Mouse (Mus musculus): ENCODE data around the gene Hsf5. TPM values are rescaled to one million over a fixed set of nuclear protein-coding genes. Genes with fewer than 3 reads are reported as not detected.

The Hsf5 gene
- polyA plus RNA-seq, 2 experiments: 0.02 TPM; not detected in 1

DNA sequence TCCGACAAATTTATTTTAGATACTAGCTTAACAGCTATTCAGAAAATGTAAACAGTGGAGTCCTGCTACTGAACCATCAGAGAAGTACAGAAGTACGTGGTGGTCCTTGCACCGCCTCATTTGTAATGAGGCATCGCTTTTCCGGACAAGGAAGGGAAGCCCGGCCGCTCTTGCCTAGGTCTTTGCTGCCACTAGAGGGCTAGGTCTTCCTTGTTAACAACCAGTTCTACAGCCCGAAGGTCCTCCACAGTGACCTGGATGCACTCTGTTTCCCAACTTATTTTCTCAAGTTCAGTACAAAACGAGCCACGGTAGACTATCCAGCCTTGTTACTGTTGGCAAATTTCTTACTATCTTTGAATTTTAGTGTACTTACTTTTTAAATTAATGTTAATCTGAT lies 12.9 kb downstream of the Hsf5 start:
- TF ChIP-seq CTCF (IDR thresholded peaks at IDR 0.05; ENCODE audit: low read depth): peak; percentile 78
- TF ChIP-seq EP300 (IDR thresholded peaks at IDR 0.05; ENCODE audit: low read depth): no peak

DNA sequence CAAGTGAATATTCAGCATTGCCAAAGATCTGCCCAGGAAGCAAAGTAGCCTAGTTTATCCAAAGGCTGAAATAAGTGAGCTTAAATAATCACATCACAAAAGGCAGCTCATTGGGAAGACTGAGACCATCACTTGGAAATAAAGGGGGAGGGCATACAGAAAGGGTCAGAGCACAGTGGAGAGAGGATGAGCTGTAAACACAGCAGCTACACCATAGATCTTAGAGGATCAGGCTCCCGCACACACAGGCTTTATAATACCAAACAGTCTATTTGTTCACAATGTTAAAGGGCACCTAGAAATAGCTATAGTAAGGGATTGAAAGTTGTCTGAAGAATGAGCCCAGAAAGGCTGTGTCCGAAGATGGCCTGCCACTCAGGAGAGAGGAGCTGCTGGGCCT lies 21.8 kb downstream of the Hsf5 start:
- Histone ChIP-seq H3K27me3 (ENCODE audit: control insufficient read depth, insufficient read depth, low read length) (no peaks in the 10 kb centered on the region), H3K9me3 (ENCODE audit: control insufficient read depth, low read length) (no peaks in the 10 kb centered on the region), H3K36me3 (replicated peaks; ENCODE audit: control insufficient read depth, insufficient read depth, low read depth) (no peaks in the 10 kb centered on the region), H3K4me3 (ENCODE audit: insufficient read depth in 1 of 2, low read depth in 2 of 2, low read length in 2 of 2) (peak overlapping the region; percentile 57 to 68), H3K9ac (replicated peaks) (peak overlapping the region; percentile 77), H3K4me1 (replicated peaks; ENCODE audit: control insufficient read depth in 2 of 2, insufficient read depth in 2 of 2, low read length in 1 of 2) (peaks cover 0 to 2% of the 10 kb centered on the region in 2 experiments; a peak in 2 of 4 replicates), H3K4me2 (ENCODE audit: low read depth) (peak overlapping the region; percentile 88), H3K27ac (no peak overlapping the region)
- DNase-seq (ENCODE audit: low read depth in 3 of 3, low spot score in 3 of 3) (no peak), ATAC-seq (ENCODE audit: insufficient read depth) (peak; percentile 61; the same call in 1 of the 2 replicates)
- WGBS (ENCODE audit: insufficient replicate concordance): 36% methylated on average over 2 of the region's 2 CpGs
- TF ChIP-seq CTCF (IDR thresholded peaks at IDR 0.05; ENCODE audit: low read depth) (no peak), EP300 (IDR thresholded peaks at IDR 0.05; ENCODE audit: low read depth) (no peak)

More for the DNA sequence above, 12.9 kb downstream of the Hsf5 start:
- Histone ChIP-seq H3K4me2 (ENCODE audit: low read depth) (no peak overlapping the region), H3K4me1 (replicated peaks; ENCODE audit: control insufficient read depth in 2 of 2, insufficient read depth in 2 of 2, low read length in 1 of 2) (no peaks in the 10 kb centered on the region), H3K36me3 (replicated peaks; ENCODE audit: control insufficient read depth, insufficient read depth, low read depth) (no peaks in the 10 kb centered on the region), H3K27ac (no peak overlapping the region), H3K4me3 (ENCODE audit: insufficient read depth in 1 of 2, low read depth in 2 of 2, low read length in 2 of 2) (no peak overlapping the region), H3K9me3 (ENCODE audit: control insufficient read depth, low read length) (no peaks in the 10 kb centered on the region), H3K9ac (replicated peaks) (no peak overlapping the region), H3K27me3 (ENCODE audit: control insufficient read depth, insufficient read depth, low read length) (no peaks in the 10 kb centered on the region)
- no peak for ATAC-seq (ENCODE audit: insufficient read depth)
- 14% methylated on average over 10 of the region's 10 CpGs for WGBS (ENCODE audit: insufficient replicate concordance)
- DNase-seq (ENCODE audit: low read depth in 3 of 3, low spot score in 3 of 3): peak; percentile 25 to 29 (median 26)

DNA sequence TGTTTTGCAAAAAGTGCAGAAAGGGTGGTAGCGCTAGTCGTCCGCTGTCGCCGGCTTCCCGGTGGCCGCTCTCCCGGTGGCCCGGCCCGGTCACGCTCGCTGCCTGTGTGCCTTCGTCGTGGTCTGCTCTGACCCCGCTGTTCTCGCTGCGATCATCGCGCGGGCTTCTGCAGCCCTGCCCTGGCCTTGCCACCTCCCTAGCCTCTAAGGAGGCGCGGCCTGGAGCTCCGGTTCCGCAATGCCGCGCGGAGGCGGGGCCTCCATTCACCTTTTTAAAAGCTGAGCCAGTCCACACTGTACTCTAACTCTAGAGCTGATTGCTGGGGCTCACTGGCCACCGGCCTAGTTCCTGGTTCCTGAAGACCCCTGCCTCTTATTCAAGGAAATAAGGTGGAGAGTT lies 22.2 kb downstream of the Hsf5 start:
- Histone ChIP-seq H3K27me3 (ENCODE audit: control insufficient read depth, insufficient read depth, low read length) (no peaks in the 10 kb centered on the region), H3K9me3 (ENCODE audit: control insufficient read depth, low read length) (no peaks in the 10 kb centered on the region), H3K9ac (replicated peaks) (peak overlapping the region; percentile 77), H3K4me3 (ENCODE audit: insufficient read depth in 1 of 2, low read depth in 2 of 2, low read length in 2 of 2) (peak overlapping the region; percentile 57 to 68), H3K4me1 (replicated peaks; ENCODE audit: control insufficient read depth in 2 of 2, insufficient read depth in 2 of 2, low read length in 1 of 2) (peaks cover 0 to 2% of the 10 kb centered on the region in 2 experiments; a peak in 2 of 4 replicates), H3K36me3 (replicated peaks; ENCODE audit: control insufficient read depth, insufficient read depth, low read depth) (no peaks in the 10 kb centered on the region), H3K27ac (no peak overlapping the region), H3K4me2 (ENCODE audit: low read depth) (peak overlapping the region; percentile 88)
- DNase-seq (ENCODE audit: low read depth in 3 of 3, low spot score in 3 of 3) (peak; percentile 51 to 54 (median 53)), ATAC-seq (ENCODE audit: insufficient read depth) (peak; percentile 97)
- TF ChIP-seq CTCF (IDR thresholded peaks at IDR 0.05; ENCODE audit: low read depth) (no peak), EP300 (IDR thresholded peaks at IDR 0.05; ENCODE audit: low read depth) (no peak)
- WGBS (ENCODE audit: insufficient replicate concordance): under 1% methylated on average over 29 of the region's 29 CpGs

DNA sequence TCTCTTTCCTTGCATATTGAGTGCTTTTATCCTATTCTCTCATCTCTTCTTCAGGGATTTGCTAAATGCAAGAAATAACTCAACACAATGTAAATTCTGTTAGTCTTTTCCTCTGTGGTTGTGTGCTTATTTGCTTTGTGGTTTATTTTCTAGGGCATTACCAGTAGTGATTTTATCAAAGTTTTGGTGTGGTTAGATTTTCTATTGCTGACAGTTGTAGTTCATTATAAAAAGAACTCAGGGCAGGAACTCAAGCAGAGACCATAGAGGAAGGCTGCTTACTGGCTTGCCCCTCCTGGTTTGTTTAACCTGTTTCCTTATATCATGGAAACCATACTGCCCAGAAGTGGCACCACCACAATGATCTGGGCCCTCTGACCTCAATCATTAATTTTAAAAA lies 25.9 kb downstream of the Hsf5 start:
- Histone ChIP-seq H3K9ac (replicated peaks) (no peak overlapping the region), H3K36me3 (replicated peaks; ENCODE audit: control insufficient read depth, insufficient read depth, low read depth) (no peaks in the 10 kb centered on the region), H3K4me1 (replicated peaks; ENCODE audit: control insufficient read depth in 2 of 2, insufficient read depth in 2 of 2, low read length in 1 of 2) (peaks cover 0 to 4% of the 10 kb centered on the region in 2 experiments; a peak in 2 of 4 replicates), H3K27ac (no peak overlapping the region), H3K27me3 (ENCODE audit: control insufficient read depth, insufficient read depth, low read length) (no peaks in the 10 kb centered on the region), H3K4me3 (ENCODE audit: insufficient read depth in 1 of 2, low read depth in 2 of 2, low read length in 2 of 2) (no peak overlapping the region), H3K4me2 (ENCODE audit: low read depth) (no peak overlapping the region), H3K9me3 (ENCODE audit: control insufficient read depth, low read length) (no peaks in the 10 kb centered on the region)
- DNase-seq (ENCODE audit: low read depth in 3 of 3, low spot score in 3 of 3) (no peak), ATAC-seq (ENCODE audit: insufficient read depth) (no peak)
- TF ChIP-seq CTCF (IDR thresholded peaks at IDR 0.05; ENCODE audit: low read depth) (no peak), EP300 (IDR thresholded peaks at IDR 0.05; ENCODE audit: low read depth) (no peak)

DNA sequence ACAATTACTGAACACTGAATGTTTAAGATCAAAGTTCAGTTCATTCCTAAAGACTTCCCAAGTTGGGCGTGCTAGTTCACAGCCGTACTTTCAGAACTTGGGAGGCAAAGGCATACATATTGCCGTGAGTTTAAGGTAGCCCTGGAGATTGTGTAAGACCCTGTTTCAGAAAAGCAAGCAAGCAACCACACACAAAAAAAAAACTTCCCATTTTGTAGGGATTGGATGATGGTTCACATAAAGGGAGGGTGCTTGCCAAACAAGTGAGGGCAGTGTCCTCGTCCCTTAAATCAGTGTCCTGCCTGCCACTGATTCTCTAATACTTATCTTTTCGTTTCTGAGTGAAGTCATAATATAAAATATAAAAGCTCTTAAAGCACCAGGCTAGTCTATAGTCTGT lies 37.7 kb downstream of the Hsf5 start:
- WGBS (ENCODE audit: insufficient replicate concordance): 49% methylated on average over 5 of the region's 5 CpGs
- no peak for ATAC-seq (ENCODE audit: insufficient read depth)
- Histone ChIP-seq H3K36me3 (replicated peaks; ENCODE audit: control insufficient read depth, insufficient read depth, low read depth) (no peaks in the 10 kb centered on the region), H3K27ac (no peak overlapping the region), H3K4me3 (ENCODE audit: insufficient read depth in 1 of 2, low read depth in 2 of 2, low read length in 2 of 2) (no peak overlapping the region), H3K4me2 (ENCODE audit: low read depth) (no peak overlapping the region), H3K4me1 (replicated peaks; ENCODE audit: control insufficient read depth in 2 of 2, insufficient read depth in 2 of 2, low read length in 1 of 2) (no peaks in the 10 kb centered on the region), H3K9ac (replicated peaks) (no peak overlapping the region), H3K27me3 (ENCODE audit: control insufficient read depth, insufficient read depth, low read length) (no peaks in the 10 kb centered on the region), H3K9me3 (ENCODE audit: control insufficient read depth, low read length) (no peaks in the 10 kb centered on the region)
- no peak for DNase-seq (ENCODE audit: low read depth in 3 of 3, low spot score in 3 of 3)
- TF ChIP-seq CTCF (IDR thresholded peaks at IDR 0.05; ENCODE audit: low read depth) (no peak), EP300 (IDR thresholded peaks at IDR 0.05; ENCODE audit: low read depth) (no peak)

All from liver, embryonic 14.5 days (tissue).